Mouse (Mus musculus) frontal cortex, postnatal 14 days (tissue): ENCODE results near the gene Ttc21a.

Experiments used
- DNase-seq, 2 experiments: peaks; one replicate each; pipeline ENCODE4 v3.0.0; 2022; ENCODE audit warnings: low spot score in 2 of 2

The Ttc21a gene

DNA sequence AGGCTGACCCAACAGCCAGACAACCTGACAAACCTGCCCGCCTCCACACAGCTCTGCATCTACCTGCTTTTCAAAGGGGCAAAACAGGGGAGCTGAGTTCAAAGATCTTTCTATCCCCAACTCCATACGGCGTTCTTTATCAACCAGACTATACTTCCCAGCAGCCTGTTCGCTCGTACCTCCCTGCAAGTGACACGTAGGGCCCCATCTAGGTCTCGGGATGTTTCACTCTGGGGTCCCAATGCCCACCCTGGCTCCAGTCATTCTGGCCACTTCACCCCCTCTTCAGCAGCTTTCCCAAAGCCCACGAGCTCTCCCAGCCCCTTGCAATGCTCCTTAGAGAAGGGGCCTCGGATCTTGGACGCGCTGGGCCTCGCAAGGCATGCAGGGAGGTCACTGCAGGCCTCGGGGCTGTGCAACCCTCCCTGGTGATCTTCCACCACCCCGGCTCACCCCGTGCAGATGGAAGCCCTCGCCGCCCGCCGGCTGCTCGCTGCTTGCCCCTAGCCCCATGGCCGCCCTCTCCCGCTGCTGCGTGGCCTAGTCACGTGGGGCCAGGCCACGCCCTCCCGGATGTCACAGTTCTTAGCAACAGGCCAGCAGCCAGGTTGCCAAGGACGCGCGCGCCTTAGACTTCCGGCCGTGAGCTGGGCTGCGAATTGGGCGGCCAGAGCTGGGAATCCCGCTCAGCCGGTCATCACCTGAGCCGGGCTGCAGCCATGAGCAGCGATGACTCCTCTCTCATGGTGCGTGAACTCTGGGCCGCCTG lies at the start of gene Ttc21a, which contains the start of gene Gorasp1:
Gene Ttc21a, plus strand, starts transcription at position 602 of the 769 bp plus-strand sequence.
Gene Gorasp1, minus strand, starts transcription at position 561 of the 769 bp plus-strand sequence.
- peak; percentile 84 to 86 for DNase-seq

DNA sequence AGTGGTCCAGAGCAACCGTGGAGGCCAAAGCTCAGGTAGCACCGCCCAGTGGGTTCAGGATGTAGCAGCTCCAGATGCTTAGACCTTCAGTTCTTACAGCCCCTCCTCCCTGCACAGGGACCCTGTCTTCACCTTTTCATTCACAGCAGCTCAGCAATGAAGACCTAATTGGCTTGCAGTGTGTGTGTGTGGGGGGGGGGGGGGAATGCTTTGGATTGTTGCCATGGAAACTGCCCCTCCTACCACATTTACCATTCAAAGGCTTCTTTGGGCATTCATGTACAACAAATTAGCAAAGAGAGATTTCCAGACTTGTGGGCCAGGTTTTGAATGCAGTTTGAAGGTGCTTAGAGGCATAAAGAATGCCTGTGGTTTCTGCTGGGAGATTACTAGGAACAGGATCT lies 48.6 kb upstream of the Ttc21a start:
- DNase-seq = no peak

GRCm38 (mm10) chr9:119889446-119889845 lies 48.0 kb upstream of the Ttc21a start:
- DNase-seq = no peak

DNA sequence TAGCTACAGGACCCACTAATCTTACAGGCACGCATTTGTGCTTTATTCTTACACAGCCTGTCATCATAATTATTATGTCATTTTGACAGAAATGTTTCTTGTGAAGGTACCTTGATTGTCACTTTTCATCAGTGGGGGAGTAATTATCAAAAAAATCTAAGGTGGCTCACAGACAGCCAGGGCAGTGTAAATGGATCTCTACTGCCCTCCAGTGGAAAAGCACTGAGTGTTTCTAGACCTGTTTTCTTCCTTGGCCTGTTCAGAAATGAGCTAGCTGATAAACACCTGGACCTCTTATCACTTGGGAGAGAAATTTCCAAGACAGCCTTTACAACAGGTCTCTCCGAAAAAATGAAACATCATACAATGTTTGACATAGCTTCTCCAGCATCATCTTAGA lies 46.7 kb upstream of the Ttc21a start:
- DNase-seq = no peak

DNA sequence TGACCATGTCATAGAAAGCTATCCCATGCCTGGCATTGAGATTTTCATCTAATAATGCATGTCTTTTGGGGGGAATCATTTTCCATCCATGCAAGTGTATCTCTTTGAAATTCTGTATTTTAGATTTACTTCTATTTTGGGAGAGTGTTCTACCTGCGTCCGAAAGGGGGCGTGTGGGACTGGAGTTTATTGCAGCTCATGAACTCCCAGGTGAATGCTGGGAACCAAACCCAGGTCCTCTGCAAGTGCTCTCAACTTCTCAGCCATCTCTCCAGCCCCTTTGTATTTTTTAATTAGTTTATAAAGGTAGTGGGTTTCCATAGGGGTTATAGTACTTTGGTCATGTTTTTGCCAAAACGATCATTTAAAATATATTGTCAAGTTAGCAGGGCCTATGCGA lies 43.5 kb upstream of the Ttc21a start:
- DNase-seq = no peak

GRCm38 (mm10) chr9:119894339-119895009 lies 42.9 kb upstream of the Ttc21a start, which contains the start of gene Wdr48:
TSS of gene Wdr48 (plus strand) at chr9:119894878.
- peak; percentile 95 to 96 for DNase-seq

GRCm38 (mm10) chr9:119895040-119895721 lies 42.2 kb upstream of the Ttc21a start:
- peak in 1 of 2 experiments; percentile 30 for DNase-seq

- DNase-seq = no peak
Observed at GRCm38 (mm10) chr9:119899446-119899845, 38.0 kb upstream of the Ttc21a start.

- no peak for DNase-seq
Observed at GRCm38 (mm10) chr9:119902410-119903151, 34.8 kb upstream of the Ttc21a start.

GRCm38 (mm10) chr9:119908708-119909107 lies 28.7 kb upstream of the Ttc21a start:
- no peak for DNase-seq

DNA sequence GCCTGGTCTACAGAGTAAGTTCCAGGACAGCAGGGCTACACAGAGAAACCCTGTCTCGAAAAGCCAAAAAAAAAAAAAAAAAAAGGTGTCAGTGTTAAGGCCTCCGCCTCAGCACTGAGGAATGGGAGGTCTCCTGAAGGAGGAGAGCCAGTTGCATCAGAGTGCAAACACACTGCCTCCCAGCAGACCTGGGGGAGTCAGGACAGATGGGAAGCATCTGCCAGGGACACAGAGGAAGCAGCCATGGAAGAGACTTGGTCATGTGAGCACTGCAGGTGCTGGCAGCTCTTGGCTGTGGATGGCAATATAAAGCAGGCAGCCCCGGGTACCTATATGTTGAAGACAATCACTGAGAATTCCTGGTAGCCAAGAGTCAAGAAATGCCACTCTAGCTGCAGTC lies 27.5 kb upstream of the Ttc21a start:
- DNase-seq = no peak

DNA sequence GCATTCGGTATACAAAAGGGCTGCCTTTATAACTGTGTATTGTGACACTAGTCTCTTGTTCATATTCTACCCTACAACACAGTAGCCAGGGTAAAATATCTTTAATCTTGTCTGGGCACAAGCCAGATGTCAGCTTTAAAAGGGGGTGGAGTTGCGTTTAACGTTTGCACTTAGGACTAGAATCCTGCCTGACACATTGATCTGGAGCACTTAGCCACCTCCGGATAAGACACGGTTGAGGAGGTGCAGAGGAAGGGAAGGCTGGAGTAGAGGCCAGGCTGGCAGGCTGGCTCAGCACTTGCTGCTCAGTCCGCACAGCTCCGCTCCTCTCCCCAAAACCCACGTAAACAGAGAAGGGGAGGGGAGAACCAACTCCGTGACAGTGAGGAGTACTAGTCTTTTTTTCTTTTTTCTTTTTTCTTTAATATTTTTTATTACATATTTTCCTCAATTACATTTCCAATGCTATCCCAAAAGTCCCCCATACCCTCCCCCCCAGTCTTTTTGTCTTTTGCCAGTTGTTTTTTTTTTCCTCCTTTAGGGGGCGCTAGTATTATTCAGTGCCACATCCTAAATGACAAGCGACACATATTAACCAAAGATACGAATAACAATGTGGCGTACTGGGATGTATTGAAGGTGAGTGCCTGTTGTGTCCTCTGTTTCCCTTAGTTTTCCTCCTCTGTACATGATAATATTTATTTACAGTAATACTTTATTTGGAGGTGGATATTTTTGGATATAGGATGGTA lies 24.1 kb upstream of the Ttc21a start:
- DNase-seq = no peak

GRCm38 (mm10) chr9:119919858-119920257 lies 17.5 kb upstream of the Ttc21a start:
- DNase-seq = no peak

DNA sequence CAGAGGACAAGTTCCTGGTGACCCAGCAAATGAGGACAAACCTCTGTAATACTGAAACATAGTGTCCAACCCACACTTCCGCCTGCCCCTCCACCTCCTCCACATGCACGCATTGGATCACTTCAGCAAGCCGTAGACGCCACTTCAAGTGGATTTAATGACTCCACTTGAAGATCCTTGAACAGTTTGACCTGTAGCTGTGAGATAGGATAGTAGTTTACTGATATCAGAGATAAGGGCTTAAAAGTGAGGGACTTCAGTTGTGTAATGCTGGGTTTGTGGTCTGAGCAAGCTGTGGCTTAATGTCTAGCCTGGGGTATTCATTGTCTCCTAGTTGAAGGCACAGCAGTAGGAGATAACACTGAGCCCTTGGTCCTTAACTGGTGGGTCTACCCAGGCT lies 13.9 kb upstream of the Ttc21a start:
- DNase-seq = no peak

DNA sequence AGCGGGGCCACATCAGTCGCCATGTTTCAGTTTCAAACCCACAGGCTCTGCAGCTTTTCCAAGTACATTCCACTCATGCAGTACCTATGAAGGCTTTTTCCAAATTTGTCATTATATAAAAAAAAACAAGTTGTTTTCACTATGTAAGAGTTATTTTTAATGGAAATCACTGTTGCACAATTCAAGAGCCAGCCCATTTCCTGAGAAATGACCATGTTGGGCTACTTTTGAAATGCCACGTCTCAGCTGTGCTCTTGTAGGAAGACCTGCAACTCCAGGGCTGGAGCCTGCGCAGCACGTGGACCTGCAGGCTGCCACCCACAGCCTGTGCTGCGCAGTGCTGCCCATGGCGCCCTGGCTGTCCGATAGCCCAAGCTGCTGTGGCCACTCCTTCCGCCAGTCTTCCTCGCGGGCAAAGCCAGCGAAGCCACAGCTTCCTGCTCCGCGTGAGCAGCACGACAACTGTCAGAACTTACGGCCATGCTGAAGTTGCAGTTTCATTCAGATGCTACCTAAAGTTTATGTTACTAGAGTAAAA lies 12.2 kb upstream of the Ttc21a start:
- DNase-seq = no peak

- no peak for DNase-seq
Observed at GRCm38 (mm10) chr9:119925729-119926128, 11.7 kb upstream of the Ttc21a start.

DNA sequence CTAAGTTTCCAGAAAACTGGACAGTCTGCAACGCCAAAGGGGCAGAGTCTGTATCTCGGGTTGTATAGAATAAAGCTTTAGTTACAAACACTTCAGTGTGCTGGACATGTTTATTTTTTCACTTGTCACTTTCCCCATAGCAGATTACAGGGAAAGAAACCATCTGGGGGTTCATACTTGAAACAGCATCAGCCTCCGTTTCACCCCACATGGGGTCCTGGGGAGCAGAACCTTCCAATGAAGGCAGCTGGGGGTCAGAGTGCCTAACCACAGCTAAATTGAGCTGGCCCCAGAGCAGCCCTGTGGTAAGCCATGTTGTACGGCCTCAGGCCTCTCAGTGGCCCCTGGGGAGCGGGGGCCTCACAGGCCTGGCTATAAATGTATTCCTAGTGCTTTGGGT lies 10.9 kb upstream of the Ttc21a start:
- DNase-seq = no peak

DNA sequence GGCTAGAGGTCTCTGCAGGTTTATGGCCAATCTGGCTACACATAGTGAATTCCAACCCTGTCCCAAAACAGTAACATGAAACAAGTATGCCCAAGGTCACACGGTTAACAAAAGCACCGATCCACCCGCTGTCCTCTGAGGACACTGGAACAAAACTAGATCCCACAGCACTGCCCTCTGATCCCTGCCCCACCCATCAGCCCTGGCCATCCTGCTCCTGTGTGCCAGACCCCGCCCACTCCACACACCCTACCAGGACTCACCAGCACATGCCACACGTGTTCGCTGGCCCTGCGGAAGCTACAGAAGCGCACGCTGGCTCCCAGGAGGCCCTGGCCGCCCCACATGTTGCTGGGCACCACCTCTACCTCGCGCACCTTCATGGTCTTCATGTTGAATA lies 5.0 kb upstream of the Ttc21a start:
- no peak for DNase-seq

DNA sequence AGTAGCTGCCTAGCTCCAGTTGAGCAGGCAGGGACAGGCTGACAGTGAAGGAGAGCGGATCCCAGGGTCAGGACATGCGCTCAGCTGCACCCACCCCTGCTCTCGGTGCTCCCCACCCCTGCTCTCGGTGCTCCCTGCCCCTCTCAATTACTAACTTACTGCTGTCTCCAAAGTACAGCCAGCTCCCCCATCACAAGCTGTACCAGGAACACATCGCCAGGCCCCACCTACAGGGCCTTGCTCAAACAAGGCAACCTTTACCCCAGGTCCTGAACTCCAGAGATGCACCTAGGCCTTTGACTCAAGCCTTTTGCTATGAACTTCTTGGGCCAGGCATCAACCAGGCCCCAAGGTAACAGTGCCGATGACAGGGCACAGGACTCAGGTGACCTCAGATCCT lies 3.7 kb upstream of the Ttc21a start:
- no peak for DNase-seq

DNA sequence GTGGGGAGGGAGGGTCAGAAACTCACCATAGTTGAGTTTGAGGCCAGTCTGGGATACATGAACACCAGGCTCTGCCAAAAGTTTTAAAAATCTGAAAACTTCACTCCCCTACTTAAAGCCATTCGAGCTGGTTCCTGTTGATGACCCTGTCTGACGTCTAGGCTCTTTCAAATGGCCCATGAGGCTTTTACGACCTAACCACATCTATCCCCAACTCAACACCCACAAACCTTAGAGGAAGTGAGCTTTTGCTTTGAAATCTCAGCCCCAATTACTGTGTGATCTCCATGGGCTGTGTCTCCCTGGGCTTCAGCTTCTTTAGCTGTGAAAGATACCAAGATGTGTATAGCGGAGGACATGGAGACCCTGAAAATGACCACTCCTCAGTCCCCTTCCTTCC lies 1.1 kb downstream of the Ttc21a start:
- no peak for DNase-seq

GRCm38 (mm10) chr9:119939646-119940045 lies 2.2 kb downstream of the Ttc21a start:
- no peak for DNase-seq
